Mouse (Mus musculus) myocyte (in vitro differentiated cells): ENCODE data around the gene Tm2d1.

Source experiments
- CEBPB ChIP-seq: IDR thresholded peaks from 2 replicates; pipeline ENCODE4 v1.6.1; 2011; ENCODE audit warnings: mild to moderate bottlenecking, moderate library complexity; ENCODE audit not compliant: poor library complexity, insufficient read depth, severe bottlenecking
- E2F4 ChIP-seq: IDR thresholded peaks from one replicate; pipeline ENCODE4 v1.6.1; 2011; ENCODE audit warnings: mild to moderate bottlenecking, control low read depth, moderate library complexity; ENCODE audit not compliant: insufficient read depth
- MYOD1 ChIP-seq, 3 experiments: IDR thresholded peaks; one replicate each; pipeline ENCODE4 v1.6.1; 2011; ENCODE audit warnings: control low read depth in 2 of 3, low read depth in 2 of 3, mild to moderate bottlenecking in 2 of 3, moderate library complexity in 1 of 3; ENCODE audit not compliant: insufficient read length in 2 of 3, control insufficient read depth in 1 of 3
- POLR2A ChIP-seq: IDR thresholded peaks from one replicate; pipeline ENCODE4 v1.6.1; 2011; ENCODE audit warnings: low read depth, mild to moderate bottlenecking, control low read depth, moderate library complexity; ENCODE audit not compliant: insufficient read length
- POLR2AphosphoS2 ChIP-seq: IDR thresholded peaks from one replicate; pipeline ENCODE4 v1.6.1; 2011; ENCODE audit warnings: low read depth, control low read depth; ENCODE audit not compliant: insufficient read length
- SRF ChIP-seq: IDR thresholded peaks from one replicate; pipeline ENCODE4 v1.6.1; 2011; ENCODE audit warnings: low read depth; ENCODE audit not compliant: control insufficient read depth, insufficient read length
- TCF12 ChIP-seq: IDR thresholded peaks from one replicate; pipeline ENCODE4 v1.6.1; 2011; ENCODE audit warnings: mild to moderate bottlenecking, control low read depth; ENCODE audit not compliant: poor library complexity, insufficient read depth, severe bottlenecking

GRCm38 (mm10) chr4:98395690-98396437 is 12.8 kb upstream of the Tm2d1 start, which contains the start of gene Patj:
- TF ChIP-seq MYOD1 (IDR thresholded peaks at IDR 0.05; ENCODE audit: control insufficient read depth in 1 of 3, insufficient read length in 2 of 3, low read depth in 2 of 3) (peak in 1 of 3 experiments; percentile 12), POLR2A (peak; percentile 57), CEBPB (no peak), POLR2AphosphoS2 (no peak), SRF (no peak), TCF12 (no peak), E2F4 (no peak)
